Comparison of ENCODE assay signal across 8 mouse cellular contexts in genomic region chr2:61655382-61656281, GRCm38 (mm10). TPM values are rescaled to one million over a fixed set of nuclear protein-coding genes. Genes with fewer than 3 reads are reported as not detected.
A peak's percentile ranks its signal among the peaks of the same experiment; 100 is the strongest.
DNase-seq lines count a peak whose midpoint lies in the region; TF ChIP-seq lines count a peak whose summit lies in the region.

No protein-coding gene starts in this region.

- peak; percentile 3 for DNase-seq in gastrocnemius, adult 18-20 months (ENCODE audit: low spot score)
- DNase-seq in gastrocnemius, adult 8-10 months (ENCODE audit: low spot score in 2 of 2): no peak
- peak; percentile 38 for DNase-seq in heart, postnatal 4 days
- peak; percentile 57 to 59 for DNase-seq in layer of hippocampus, postnatal 14 days (ENCODE audit: low spot score in 2 of 2)
- DNase-seq in lung, postnatal 36 days: peak; percentile 19
- peak; percentile 82 for DNase-seq in right cerebral cortex, postnatal 25 days

- no peak for TF ChIP-seq CTCF in bone marrow macrophage, adult 2 months (IDR thresholded peaks at IDR 0.05; ENCODE audit: low read depth, low read length)
- TF ChIP-seq CTCF in embryonic fibroblast, embryonic 13.5 days (IDR thresholded peaks at IDR 0.05; ENCODE audit: borderline replicate concordance, insufficient read depth, low read length): no peak

- H3K27ac ChIP-seq in bone marrow macrophage, adult 2 months (ENCODE audit: insufficient read depth, low read depth, low read length): no peak overlapping the region
- no peak overlapping the region for H3K27ac ChIP-seq in embryonic fibroblast, embryonic 13.5 days (ENCODE audit: insufficient read depth, low read length)

- no peak for TF ChIP-seq POLR2A in bone marrow macrophage, adult 2 months (IDR thresholded peaks at IDR 0.05; ENCODE audit: borderline replicate concordance, low read depth, low read length)
- no peak for TF ChIP-seq POLR2A in embryonic fibroblast, embryonic 13.5 days (IDR thresholded peaks at IDR 0.05; ENCODE audit: low read depth, low read length)

- H3K4me1 ChIP-seq in bone marrow macrophage, adult 2 months (ENCODE audit: control insufficient read depth, insufficient read depth, low read length): no peaks in the 10 kb centered on the region
- H3K4me1 ChIP-seq in embryonic fibroblast, embryonic 13.5 days (ENCODE audit: control insufficient read depth, insufficient read depth, low read length): no peaks in the 10 kb centered on the region

- peak overlapping the region; percentile 64 for H3K4me3 ChIP-seq in bone marrow macrophage, adult 2 months (ENCODE audit: insufficient read depth, low read length)
- peak overlapping the region; percentile 32 for H3K4me3 ChIP-seq in embryonic fibroblast, embryonic 13.5 days (ENCODE audit: insufficient read depth, low read length)

RNA-seq across cellular contexts. Expression of gene Psmd14, which starts 55.9 kb away (rescaled TPM):
- 10 to 100 TPM; 60.1 to 63.9 TPM for total RNA-seq in gastrocnemius, adult 18-20 months (2021)
- total RNA-seq in gastrocnemius, adult 8-10 months (2022): 10 to 100 TPM; 60.7 to 69.0 (median 62.4) TPM
- polyA plus RNA-seq in bone marrow macrophage, adult 2 months (2012; ENCODE audit: insufficient read depth, insufficient read length, missing spikeins): 70.7 and 70.9 TPM in 2 replicates
- polyA plus RNA-seq in embryonic fibroblast, embryonic 13.5 days (2011; ENCODE audit: insufficient read length, low read depth, missing spikeins): 183 and 186 TPM in 2 replicates
- 10 to 100 TPM; 88.7 to 90.8 TPM for total RNA-seq in heart, postnatal 4 days (2021)
- total RNA-seq in layer of hippocampus, postnatal 14 days (2021): 100 to 1,000 TPM; 107 to 109 TPM

Comparison
In these comparisons a context has a peak if more than half of its experiments do, and no peak if none do; other contexts are left out.
1. DNase-seq: peak in gastrocnemius, adult 18-20 months (single experiment), heart, postnatal 4 days (single experiment), layer of hippocampus, postnatal 14 days (2 of 2), lung, postnatal 36 days (single experiment) and right cerebral cortex, postnatal 25 days (single experiment); none in gastrocnemius, adult 8-10 months (0 of 2).